21 mouse cellular contexts compared by ENCODE assay signal in the genomic region with DNA sequence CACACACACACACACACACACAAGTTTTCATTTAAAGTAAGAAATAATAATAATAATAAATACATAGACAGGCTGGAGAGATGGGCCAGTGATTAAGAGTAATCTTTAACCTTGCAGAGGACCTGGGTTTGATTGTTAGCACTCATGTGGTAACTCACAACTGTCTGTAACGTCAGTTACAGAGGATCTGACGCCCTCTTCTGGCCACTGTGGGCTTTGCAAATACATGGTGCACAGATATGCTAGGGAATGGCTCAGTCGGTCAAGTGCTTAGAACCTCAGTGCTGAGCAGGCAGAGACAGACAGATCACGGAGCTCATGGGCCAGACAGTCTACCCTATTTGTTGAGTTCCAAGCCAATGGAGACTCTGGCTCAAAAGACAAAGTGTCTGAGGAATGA. TPM values are rescaled to one million over a fixed set of nuclear protein-coding genes. Genes with fewer than 3 reads are reported as not detected.
DNase-seq lines count a peak whose midpoint lies in the region; ATAC-seq and TF ChIP-seq lines count a peak whose summit lies in the region.
"Had no signal": no experiment of that assay in that cellular context is flagged by ENCODE, and none has a peak within 500 bp of the region (broad histone marks: within the 10 kb centered on the region; RNA-seq: fewer than 3 reads in every experiment).

No protein-coding gene starts in this region.

- no peaks in the 10 kb centered on the region; the same call in 1 of the 2 replicates for H3K9me3 ChIP-seq in lung, embryonic 14.5 days (ENCODE audit: low read depth, low read length)
- H3K9me3 ChIP-seq in ES-E14 (ENCODE audit: control insufficient read depth, insufficient read depth, low read depth, low read length), result no peaks in the 10 kb centered on the region
- H3K9me3 ChIP-seq in forebrain, embryonic 10.5 days, result peaks cover 9% of the 10 kb centered on the region
- H3K9me3 ChIP-seq in midbrain, embryonic 10.5 days (replicated peaks), result peaks cover 12% of the 10 kb centered on the region
- H3K9me3 ChIP-seq: embryonic facial prominence, embryonic 13.5 days; embryonic facial prominence, embryonic 15.5 days; forebrain, embryonic 15.5 days had no signal

- no peak overlapping the region for H3K9ac ChIP-seq in lung, embryonic 14.5 days
- no peak overlapping the region for H3K9ac ChIP-seq in ES-E14 (ENCODE audit: insufficient read depth, low read depth, low read length, poor library complexity, severe bottlenecking)
- H3K9ac ChIP-seq: embryonic facial prominence, embryonic 13.5 days; embryonic facial prominence, embryonic 15.5 days; forebrain, embryonic 13.5 days; forebrain, embryonic 15.5 days; forebrain, postnatal 0 days had no signal

- no peaks in the 10 kb centered on the region for H3K27me3 ChIP-seq in lung, embryonic 14.5 days (ENCODE audit: insufficient read depth, low read length)
- no peaks in the 10 kb centered on the region for H3K27me3 ChIP-seq in forebrain, embryonic 10.5 days (ENCODE audit: poor library complexity, severe bottlenecking)
- no peaks in the 10 kb centered on the region for H3K27me3 ChIP-seq in midbrain, embryonic 10.5 days (ENCODE audit: low read depth, poor library complexity, severe bottlenecking)
- H3K27me3 ChIP-seq: embryonic facial prominence, embryonic 13.5 days; embryonic facial prominence, embryonic 15.5 days; forebrain, embryonic 13.5 days; forebrain, embryonic 15.5 days had no signal

- 71% methylated on average over 4 of the region's 4 CpGs for WGBS in lung, embryonic 14.5 days
- 80% methylated on average over 4 of the region's 4 CpGs for WGBS in forebrain, embryonic 10.5 days
- 75% methylated on average over 4 of the region's 4 CpGs for WGBS in midbrain, embryonic 10.5 days

- H3K4me1 ChIP-seq in lung, embryonic 14.5 days (ENCODE audit: insufficient read depth), result no peaks in the 10 kb centered on the region
- no peaks in the 10 kb centered on the region for H3K4me1 ChIP-seq in ES-E14 (ENCODE audit: control insufficient read depth in 2 of 2, insufficient read depth in 2 of 2, low read length in 2 of 2, poor library complexity in 1 of 2)
- H3K4me1 ChIP-seq in forebrain, embryonic 10.5 days, result peaks cover 11% of the 10 kb centered on the region
- peaks cover 8% of the 10 kb centered on the region; the same call in 1 of the 2 replicates for H3K4me1 ChIP-seq in midbrain, embryonic 10.5 days
- H3K4me1 ChIP-seq: embryonic facial prominence, embryonic 13.5 days; forebrain, embryonic 15.5 days had no signal

- TF ChIP-seq CTCF in lung, embryonic 14.5 days (IDR thresholded peaks at IDR 0.05; ENCODE audit: low read depth), result 0 out of 2 replicates have a peak, but pooled peaks have one; percentile 0

- no peak for DNase-seq in lung, embryonic 14.5 days
- no peak for DNase-seq in lung, postnatal 10 days
- no peak for DNase-seq in ES-E14 (ENCODE audit: low read depth, low spot score)
- peak; percentile 58 for DNase-seq in ZHBTc4 (ENCODE audit: low read depth, low spot score)
- DNase-seq in forebrain, embryonic 10.5 days (ENCODE audit: extremely low spot score, low spot score), result no peak
- no peak for DNase-seq in midbrain, embryonic 10.5 days (ENCODE audit: low spot score)
- DNase-seq: adrenal gland, adult 2 months; adrenal gland, postnatal 10 days; adrenal gland, postnatal 25 days; cerebellum, adult 11 months; cerebellum, adult 18-20 months; cerebellum, adult 8-10 months; cerebellum, adult 9-11 months; cerebellum, postnatal 36 days; embryo, embryonic 11 days; forebrain, postnatal 0 days had no signal

- in situ Hi-C loops in ES-E14 (cut with MboI; ENCODE audit: low sequenced_read_pairs in 2 of 2, unreplicated experiment in 2 of 2), result no loop called here

- H3K27ac ChIP-seq in lung, embryonic 14.5 days (ENCODE audit: low read depth), result no peak overlapping the region
- H3K27ac ChIP-seq in ES-E14 (ENCODE audit: insufficient read depth, low read depth, low read length, poor library complexity, severe bottlenecking), result no peak overlapping the region
- H3K27ac ChIP-seq in forebrain, embryonic 10.5 days, result no peak overlapping the region
- no peak overlapping the region for H3K27ac ChIP-seq in midbrain, embryonic 10.5 days (replicated peaks)
- H3K27ac ChIP-seq: embryonic facial prominence, embryonic 13.5 days; embryonic facial prominence, embryonic 15.5 days; forebrain, embryonic 13.5 days; forebrain, embryonic 15.5 days had no signal

- no peak for ATAC-seq in lung, embryonic 14.5 days (ENCODE audit: insufficient read depth)
- ATAC-seq: forebrain, embryonic 13.5 days; forebrain, embryonic 15.5 days; forebrain, postnatal 0 days had no signal

- no peaks in the 10 kb centered on the region for H3K36me3 ChIP-seq in lung, embryonic 14.5 days (ENCODE audit: insufficient read depth)
- no peaks in the 10 kb centered on the region for H3K36me3 ChIP-seq in ES-E14 (ENCODE audit: control insufficient read depth, insufficient read depth, low read length, poor library complexity, severe bottlenecking)
- H3K36me3 ChIP-seq in forebrain, embryonic 10.5 days (replicated peaks), result no peaks in the 10 kb centered on the region
- H3K36me3 ChIP-seq in midbrain, embryonic 10.5 days, result no peaks in the 10 kb centered on the region
- H3K36me3 ChIP-seq: embryonic facial prominence, embryonic 13.5 days; embryonic facial prominence, embryonic 15.5 days; forebrain, embryonic 15.5 days had no signal

- no peak overlapping the region for H3K4me3 ChIP-seq in lung, embryonic 14.5 days (ENCODE audit: low read depth, low read length)
- no peak overlapping the region for H3K4me3 ChIP-seq in ES-E14 (ENCODE audit: insufficient read depth in 1 of 2, low read depth in 1 of 2, low read length in 2 of 2, poor library complexity in 1 of 2, severe bottlenecking in 1 of 2)
- H3K4me3 ChIP-seq in forebrain, embryonic 10.5 days, result no peak overlapping the region
- H3K4me3 ChIP-seq in midbrain, embryonic 10.5 days, result no peak overlapping the region
- H3K4me3 ChIP-seq: embryonic facial prominence, embryonic 13.5 days; embryonic facial prominence, embryonic 15.5 days; erythroblast, embryonic 14.5 days; forebrain, embryonic 13.5 days; forebrain, embryonic 15.5 days had no signal

- no peak overlapping the region for H3K4me2 ChIP-seq in lung, embryonic 14.5 days
- H3K4me2 ChIP-seq: embryonic facial prominence, embryonic 13.5 days; embryonic facial prominence, embryonic 15.5 days; forebrain, embryonic 13.5 days; forebrain, embryonic 15.5 days had no signal

TF ChIP-seq in ES-E14, 5 proteins besides CTCF, POLR2A, EP300 and RAD21:
- TF ChIP-seq MAFK (IDR thresholded peaks at IDR 0.05; ENCODE audit: insufficient read depth, low read depth, low read length), result no peak
- TF ChIP-seq ZC3H11A (IDR thresholded peaks at IDR 0.05; ENCODE audit: borderline replicate concordance, low read depth, low read length), result 0 out of 2 replicates have a peak, but pooled peaks have one; percentile 0

RNA-seq across cellular contexts. Expression of a gene that starts 24.6 kb away (rescaled TPM):
- polyA plus RNA-seq in lung, embryonic 14.5 days (2014; fragmentation: Nextera tagmentation; extraction: Ambion mirVana), result 7.7 TPM in 2 replicates
- 11.2 and 19.3 TPM in 2 replicates for total RNA-seq in ES-E14 (2012; rRNA removed)
- polyA plus RNA-seq in forebrain, embryonic 10.5 days (2016; fragmentation: Nextera tagmentation; extraction: Ambion mirVana), result 2.3 and 3.0 TPM in 2 replicates
- polyA plus RNA-seq in midbrain, embryonic 10.5 days (2016; fragmentation: Nextera tagmentation; extraction: Ambion mirVana), result 3.3 and 3.5 TPM in 2 replicates
- polyA plus RNA-seq: erythroblast, embryonic 14.5 days had no signal
